Mouse (Mus musculus): Measurements from ENCODE around the gene Ddx41. TPM values are rescaled to one million over a fixed set of nuclear protein-coding genes. Genes with fewer than 3 reads are reported as not detected.

Gene Ddx41
- polyA plus RNA-seq, 1 experiment = 40.3 TPM

DNA sequence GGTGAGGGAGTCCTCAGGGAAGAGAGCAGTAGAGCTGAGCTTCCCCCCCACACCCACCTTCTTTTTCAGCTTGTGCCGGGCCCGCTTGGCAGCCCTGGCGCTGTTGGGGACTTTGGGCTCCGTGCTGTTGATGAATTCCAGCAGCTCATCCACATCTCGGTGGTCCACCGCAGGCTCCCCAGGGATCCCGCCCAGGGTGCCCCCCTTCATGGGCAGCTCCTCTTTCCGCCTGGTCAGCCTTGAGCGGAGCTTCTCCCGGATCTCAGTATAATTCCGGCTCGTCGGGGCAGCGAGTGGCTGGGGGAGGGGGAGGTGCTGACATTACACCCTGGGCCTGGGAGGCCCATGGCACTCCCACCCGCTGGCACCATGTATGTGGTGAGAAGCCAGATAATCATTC lies 12.6 kb upstream of the Ddx41 start:
- no peak overlapping the region for H3K27ac ChIP-seq (ENCODE audit: control insufficient read depth, insufficient read depth, low read depth, low read length, poor library complexity)
- no peaks in the 10 kb centered on the region; the same call in 1 of the 2 replicates for H3K4me1 ChIP-seq (ENCODE audit: control insufficient read depth, insufficient read depth, low read length)
- WGBS = 90% methylated on average over 15 of the region's 15 CpGs
- H3K4me3 ChIP-seq (replicated peaks; ENCODE audit: control insufficient read depth, low read depth, low read length) = no peak overlapping the region
- TF ChIP-seq POLR2A (IDR thresholded peaks at IDR 0.05; ENCODE audit: borderline replicate concordance, control insufficient read depth, low read depth, low read length) (no peak), CTCF (IDR thresholded peaks at IDR 0.05; ENCODE audit: control insufficient read depth, insufficient read depth, low read length) (no peak)

DNA sequence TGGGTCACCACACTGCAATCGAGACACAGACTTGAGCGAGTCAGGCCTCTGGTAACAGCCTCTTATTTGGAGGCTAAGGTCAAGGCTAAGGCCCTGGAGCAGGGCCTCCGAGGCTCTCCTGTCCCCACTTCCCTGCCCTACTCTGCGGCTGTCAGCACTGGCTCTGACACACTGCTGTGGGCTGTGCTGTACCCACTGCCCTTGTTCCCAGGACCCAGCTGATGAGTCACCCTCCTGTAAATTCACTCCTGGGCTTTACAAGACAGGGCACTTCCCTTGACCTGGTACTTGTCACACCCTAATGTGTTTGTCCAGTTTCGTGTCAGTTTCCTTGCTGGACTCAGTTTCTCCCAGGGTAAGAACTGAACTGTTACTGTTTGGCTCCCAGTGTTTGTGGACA lies 12.0 kb upstream of the Ddx41 start:
- H3K4me1 ChIP-seq (ENCODE audit: control insufficient read depth, insufficient read depth, low read length) = no peaks in the 10 kb centered on the region; the same call in 1 of the 2 replicates
- no peak overlapping the region for H3K27ac ChIP-seq (ENCODE audit: control insufficient read depth, insufficient read depth, low read depth, low read length, poor library complexity)
- 86% methylated on average over 5 of the region's 5 CpGs for WGBS
- TF ChIP-seq CTCF (IDR thresholded peaks at IDR 0.05; ENCODE audit: control insufficient read depth, insufficient read depth, low read length) (no peak), POLR2A (IDR thresholded peaks at IDR 0.05; ENCODE audit: borderline replicate concordance, control insufficient read depth, low read depth, low read length) (no peak)
- H3K4me3 ChIP-seq (replicated peaks; ENCODE audit: control insufficient read depth, low read depth, low read length) = no peak overlapping the region

DNA sequence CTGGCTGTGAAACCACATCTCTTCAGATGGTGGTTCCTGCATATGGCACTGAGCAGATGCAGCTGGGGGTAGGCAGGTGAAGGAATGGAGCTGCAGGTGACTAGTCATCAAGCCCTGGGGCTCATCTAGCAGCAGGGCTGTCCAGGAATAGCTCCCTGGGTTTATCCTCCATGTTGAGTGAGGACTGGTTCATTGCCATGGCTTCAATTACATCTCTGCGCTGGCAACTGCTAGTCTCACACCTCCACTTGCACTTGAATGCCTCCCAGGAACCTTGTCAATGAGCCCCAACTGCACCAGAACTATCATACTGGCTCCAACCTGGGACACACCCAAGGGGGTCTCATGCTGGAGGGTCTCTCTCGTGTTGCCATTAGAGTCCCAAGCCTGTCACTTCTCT lies 11.5 kb upstream of the Ddx41 start:
- no peak overlapping the region for H3K4me3 ChIP-seq (replicated peaks; ENCODE audit: control insufficient read depth, low read depth, low read length)
- TF ChIP-seq CTCF (IDR thresholded peaks at IDR 0.05; ENCODE audit: control insufficient read depth, insufficient read depth, low read length) = no peak
- TF ChIP-seq POLR2A (IDR thresholded peaks at IDR 0.05; ENCODE audit: borderline replicate concordance, control insufficient read depth, low read depth, low read length) = no peak
- 97% methylated on average over 2 of the region's 2 CpGs for WGBS
- no peak overlapping the region for H3K27ac ChIP-seq (ENCODE audit: control insufficient read depth, insufficient read depth, low read depth, low read length, poor library complexity)
- H3K4me1 ChIP-seq (ENCODE audit: control insufficient read depth, insufficient read depth, low read length) = no peaks in the 10 kb centered on the region; the same call in 1 of the 2 replicates

DNA sequence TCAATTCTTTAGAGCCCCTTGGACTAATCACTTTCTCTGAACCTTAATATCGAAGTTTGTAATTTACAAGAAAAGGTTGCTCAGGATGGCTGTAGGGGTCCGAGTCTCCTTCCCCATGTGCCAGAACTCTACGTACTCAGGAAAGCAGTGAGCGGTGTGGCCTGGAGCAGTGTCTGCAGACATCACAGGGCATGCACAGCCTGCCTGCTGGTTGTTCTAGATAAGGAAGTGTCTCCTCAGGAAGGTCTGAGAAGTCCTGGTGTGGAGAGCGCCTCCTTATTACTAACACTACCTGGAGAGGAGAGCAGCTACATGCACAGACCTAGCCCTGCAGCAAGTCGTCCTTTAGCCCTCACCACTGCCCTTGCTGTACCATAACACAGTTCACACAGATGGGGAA lies 8.3 kb upstream of the Ddx41 start:
- no peaks in the 10 kb centered on the region; the same call in 1 of the 2 replicates for H3K4me1 ChIP-seq (ENCODE audit: control insufficient read depth, insufficient read depth, low read length)
- H3K4me3 ChIP-seq (replicated peaks; ENCODE audit: control insufficient read depth, low read depth, low read length) = no peak overlapping the region
- TF ChIP-seq POLR2A (IDR thresholded peaks at IDR 0.05; ENCODE audit: borderline replicate concordance, control insufficient read depth, low read depth, low read length) = no peak
- TF ChIP-seq CTCF (IDR thresholded peaks at IDR 0.05; ENCODE audit: control insufficient read depth, insufficient read depth, low read length) = no peak
- 66% methylated on average over 6 of the region's 6 CpGs for WGBS
- H3K27ac ChIP-seq (ENCODE audit: control insufficient read depth, insufficient read depth, low read depth, low read length, poor library complexity) = no peak overlapping the region

DNA sequence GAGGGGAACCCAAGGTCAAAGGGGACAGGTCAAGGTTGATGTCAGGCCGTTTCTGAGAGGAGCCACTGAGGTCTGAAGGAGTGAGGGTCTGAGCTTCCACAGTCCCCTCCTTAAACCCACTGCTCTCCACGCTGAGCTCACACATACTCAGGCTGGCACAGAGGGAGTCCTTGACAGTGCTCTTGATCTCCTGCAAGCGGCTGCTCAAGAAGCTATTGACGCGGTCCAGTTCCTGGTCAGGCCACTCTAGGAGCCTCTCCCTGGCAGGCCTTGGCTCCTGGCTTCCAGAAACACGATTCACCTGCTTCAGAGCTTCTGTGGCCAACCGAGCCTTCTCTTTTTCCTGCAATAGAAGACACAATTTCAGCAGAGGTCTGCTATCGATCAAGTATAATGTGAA lies 7.0 kb upstream of the Ddx41 start:
- Histone ChIP-seq H3K4me3 (replicated peaks; ENCODE audit: control insufficient read depth, low read depth, low read length) (no peak overlapping the region), H3K27ac (ENCODE audit: control insufficient read depth, insufficient read depth, low read depth, low read length, poor library complexity) (no peak overlapping the region), H3K4me1 (ENCODE audit: control insufficient read depth, insufficient read depth, low read length) (no peaks in the 10 kb centered on the region; the same call in 1 of the 2 replicates)
- TF ChIP-seq CTCF (IDR thresholded peaks at IDR 0.05; ENCODE audit: control insufficient read depth, insufficient read depth, low read length) = no peak
- TF ChIP-seq POLR2A (IDR thresholded peaks at IDR 0.05; ENCODE audit: borderline replicate concordance, control insufficient read depth, low read depth, low read length) = no peak
- WGBS = 90% methylated on average over 8 of the region's 8 CpGs

DNA sequence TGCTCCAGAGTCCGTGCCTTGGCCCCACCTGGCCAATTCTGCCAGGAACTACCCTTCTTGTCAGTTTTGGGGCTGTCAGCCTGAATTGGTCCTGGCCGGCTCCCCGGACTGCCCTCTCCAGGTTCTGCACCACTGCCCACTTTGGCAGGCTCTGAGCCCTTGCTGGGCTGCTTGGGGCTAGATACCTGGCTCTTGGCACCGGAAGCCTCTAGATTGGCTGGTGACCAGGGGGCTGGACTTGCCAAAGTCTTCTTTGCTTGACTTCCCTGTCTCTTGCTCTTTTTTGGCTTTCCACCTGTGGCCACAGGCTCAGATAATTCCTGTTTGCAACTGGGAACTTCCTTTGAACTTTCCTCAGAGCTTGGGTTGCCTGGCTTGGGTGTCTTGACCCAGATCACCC lies 6.4 kb upstream of the Ddx41 start:
- Histone ChIP-seq H3K27ac (ENCODE audit: control insufficient read depth, insufficient read depth, low read depth, low read length, poor library complexity) (no peak overlapping the region), H3K4me1 (ENCODE audit: control insufficient read depth, insufficient read depth, low read length) (no peaks in the 10 kb centered on the region; the same call in 1 of the 2 replicates), H3K4me3 (replicated peaks; ENCODE audit: control insufficient read depth, low read depth, low read length) (no peak overlapping the region)
- TF ChIP-seq POLR2A (IDR thresholded peaks at IDR 0.05; ENCODE audit: borderline replicate concordance, control insufficient read depth, low read depth, low read length) = no peak
- no peak for TF ChIP-seq CTCF (IDR thresholded peaks at IDR 0.05; ENCODE audit: control insufficient read depth, insufficient read depth, low read length)
- 93% methylated on average over 4 of the region's 4 CpGs for WGBS

DNA sequence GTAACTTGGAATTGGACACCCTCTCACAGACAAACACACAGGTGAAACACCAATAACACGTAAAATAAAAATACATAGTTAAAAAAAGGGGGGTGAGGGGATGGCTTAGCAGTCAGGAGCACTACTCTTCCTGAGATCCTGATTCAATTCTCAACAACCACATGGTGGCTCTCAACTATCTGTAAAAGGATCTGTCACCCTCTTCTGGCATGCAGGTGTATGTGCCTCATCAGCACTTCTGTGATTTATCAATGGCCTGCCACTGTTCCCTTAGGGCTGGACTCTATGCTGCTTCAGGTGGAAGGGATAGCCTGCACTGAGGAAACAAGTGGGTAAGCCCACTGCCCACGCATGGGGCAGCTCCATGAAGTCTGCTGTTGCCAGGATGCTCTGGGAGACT lies 4.5 kb upstream of the Ddx41 start:
- H3K4me1 ChIP-seq (ENCODE audit: control insufficient read depth, insufficient read depth, low read length) = no peaks in the 10 kb centered on the region; the same call in 1 of the 2 replicates
- TF ChIP-seq POLR2A (IDR thresholded peaks at IDR 0.05; ENCODE audit: borderline replicate concordance, control insufficient read depth, low read depth, low read length) = no peak
- no peak for TF ChIP-seq CTCF (IDR thresholded peaks at IDR 0.05; ENCODE audit: control insufficient read depth, insufficient read depth, low read length)
- H3K27ac ChIP-seq (ENCODE audit: control insufficient read depth, insufficient read depth, low read depth, low read length, poor library complexity) = no peak overlapping the region
- no peak overlapping the region for H3K4me3 ChIP-seq (replicated peaks; ENCODE audit: control insufficient read depth, low read depth, low read length)
- WGBS = 81% methylated on average over 2 of the region's 2 CpGs

DNA sequence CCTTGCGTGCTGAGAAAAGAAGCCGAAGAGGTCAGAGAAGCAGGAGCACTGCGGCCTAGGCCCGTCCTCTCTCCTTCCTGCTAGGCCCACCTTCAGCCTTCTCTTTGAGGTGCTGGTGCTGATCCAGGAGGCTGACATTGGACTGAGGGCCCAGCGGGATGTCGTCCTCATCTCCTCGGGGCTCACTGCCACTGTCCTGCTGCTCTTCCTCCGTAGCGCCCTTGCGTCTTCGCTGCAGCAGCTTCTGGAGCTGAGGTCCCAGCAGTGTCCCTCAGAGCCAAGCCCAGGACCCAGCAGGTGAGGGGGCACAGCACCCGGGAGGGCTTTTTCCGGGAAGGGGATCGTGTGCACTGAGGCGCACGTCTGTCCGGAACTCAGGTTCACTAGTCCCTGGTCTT lies 663 bp downstream of the Ddx41 start:
- 17% methylated on average over 17 of the region's 17 CpGs for WGBS
- TF ChIP-seq POLR2A (IDR thresholded peaks at IDR 0.05; ENCODE audit: borderline replicate concordance, control insufficient read depth, low read depth, low read length) = no peak
- TF ChIP-seq CTCF (IDR thresholded peaks at IDR 0.05; ENCODE audit: control insufficient read depth, insufficient read depth, low read length) = no peak
- H3K27ac ChIP-seq (ENCODE audit: control insufficient read depth, insufficient read depth, low read depth, low read length, poor library complexity) = peak overlapping the region; percentile 4; the same call in 1 of the 2 replicates

DNA sequence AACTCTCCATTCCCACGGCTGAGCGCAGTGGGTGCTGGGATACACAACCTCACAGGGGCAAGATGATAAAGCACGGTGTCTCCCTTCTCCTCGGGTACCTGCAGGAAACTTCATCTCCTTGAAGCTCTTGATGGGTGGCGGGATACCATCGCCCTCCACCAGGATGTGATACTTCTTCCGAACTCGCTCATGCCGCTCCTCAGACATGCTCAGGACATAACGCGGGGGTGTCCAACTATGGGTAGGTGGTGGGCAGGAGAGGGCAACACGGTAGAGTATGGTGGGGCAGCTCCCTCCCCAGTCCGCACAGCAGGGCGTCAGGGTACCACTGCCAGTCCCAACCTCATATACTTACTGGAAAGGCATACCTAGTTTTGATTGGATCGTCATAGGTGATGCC lies 1.3 kb downstream of the Ddx41 start:
- 86% methylated on average over 15 of the region's 15 CpGs for WGBS
- Histone ChIP-seq H3K4me1 (ENCODE audit: control insufficient read depth, insufficient read depth, low read length) (peaks cover 5% of the 10 kb centered on the region), H3K4me3 (replicated peaks; ENCODE audit: control insufficient read depth, low read depth, low read length) (no peak overlapping the region), H3K27ac (ENCODE audit: control insufficient read depth, insufficient read depth, low read depth, low read length, poor library complexity) (no peak overlapping the region)
- TF ChIP-seq CTCF (IDR thresholded peaks at IDR 0.05; ENCODE audit: control insufficient read depth, insufficient read depth, low read length) = no peak
- TF ChIP-seq POLR2A (IDR thresholded peaks at IDR 0.05; ENCODE audit: borderline replicate concordance, control insufficient read depth, low read depth, low read length) = no peak

More for the DNA sequence above, 663 bp downstream of the Ddx41 start:
- peaks cover 2% of the 10 kb centered on the region; the same call in 1 of the 2 replicates for H3K4me1 ChIP-seq (ENCODE audit: control insufficient read depth, insufficient read depth, low read length)
- H3K4me3 ChIP-seq (replicated peaks; ENCODE audit: control insufficient read depth, low read depth, low read length) = peak overlapping the region; percentile 80

All from bone marrow, adult 2 months (tissue).